Mouse (Mus musculus) megakaryocyte, embryonic 14.5 days (primary cell): ENCODE data around the gene Kansl2.

Source experiments
- FLI1 ChIP-seq: IDR thresholded peaks from 2 replicates; pipeline ENCODE4 v1.6.1; 2012; ENCODE audit warnings: low read length, inconsistent platforms, mixed read lengths
- GATA1 ChIP-seq: IDR thresholded peaks from 3 replicates; pipeline ENCODE4 v1.6.1; 2012; ENCODE audit warnings: mixed read lengths, low read length, inconsistent platforms, borderline replicate concordance

GRCm38 (mm10) chr15:98555881-98556280, 21.8 kb upstream of the Kansl2 start:
- no peak for TF ChIP-seq FLI1
- no peak for TF ChIP-seq GATA1
